Mouse (Mus musculus): ENCODE data around the gene Ncbp2.

GRCm38 (mm10) chr16:31996371-31996770 is 48.1 kb downstream of the Ncbp2 start:
- TF ChIP-seq CTCF (IDR thresholded peaks at IDR 0.05; ENCODE audit: control insufficient read depth, insufficient read depth, insufficient replicate concordance, low read depth, low read length) (no peak), POLR2A (IDR thresholded peaks at IDR 0.05; ENCODE audit: control insufficient read depth, low read depth, low read length) (no peak)

All from testis, adult 2 months (tissue).